Mouse (Mus musculus): ENCODE results near the gene Rps3. TPM values are rescaled to one million over a fixed set of nuclear protein-coding genes. Genes with fewer than 3 reads are reported as not detected.

Gene Rps3
- polyA plus RNA-seq, 2 experiments = 661 to 811 TPM

GRCm38 (mm10) chr7:99432248-99432647 is 51.3 kb downstream of the Rps3 start:
- Histone ChIP-seq H3K27ac (no peak overlapping the region), H3K4me3 (ENCODE audit: insufficient read depth in 1 of 2, low read depth in 2 of 2, low read length in 2 of 2) (no peak overlapping the region), H3K9ac (replicated peaks) (no peak overlapping the region), H3K36me3 (replicated peaks; ENCODE audit: control insufficient read depth, insufficient read depth, low read depth) (no peaks in the 10 kb centered on the region), H3K9me3 (ENCODE audit: control insufficient read depth, low read length) (no peaks in the 10 kb centered on the region), H3K4me1 (replicated peaks; ENCODE audit: control insufficient read depth in 2 of 2, insufficient read depth in 2 of 2, low read length in 1 of 2) (peaks cover 0 to 4% of the 10 kb centered on the region in 2 experiments; a peak in 1 of 4 replicates), H3K4me2 (ENCODE audit: low read depth) (no peak overlapping the region), H3K27me3 (ENCODE audit: control insufficient read depth, insufficient read depth, low read length) (no peaks in the 10 kb centered on the region)
- TF ChIP-seq EP300 (IDR thresholded peaks at IDR 0.05; ENCODE audit: low read depth) (no peak), CTCF (IDR thresholded peaks at IDR 0.05; ENCODE audit: low read depth) (no peak)
- 53% methylated on average over 14 of the region's 14 CpGs for WGBS (ENCODE audit: insufficient replicate concordance)
- no peak for DNase-seq (ENCODE audit: low read depth in 3 of 3, low spot score in 3 of 3)
- no peak for ATAC-seq (ENCODE audit: insufficient read depth)

GRCm38 (mm10) chr7:99430246-99430645 is 53.3 kb downstream of the Rps3 start:
- Histone ChIP-seq H3K27me3 (ENCODE audit: control insufficient read depth, insufficient read depth, low read length) (no peaks in the 10 kb centered on the region), H3K4me1 (replicated peaks; ENCODE audit: control insufficient read depth in 2 of 2, insufficient read depth in 2 of 2, low read length in 1 of 2) (peaks cover 0 to 4% of the 10 kb centered on the region in 2 experiments; a peak in 1 of 4 replicates), H3K36me3 (replicated peaks; ENCODE audit: control insufficient read depth, insufficient read depth, low read depth) (no peaks in the 10 kb centered on the region), H3K4me3 (ENCODE audit: insufficient read depth in 1 of 2, low read depth in 2 of 2, low read length in 2 of 2) (no peak overlapping the region), H3K9me3 (ENCODE audit: control insufficient read depth, low read length) (no peaks in the 10 kb centered on the region), H3K4me2 (ENCODE audit: low read depth) (no peak overlapping the region), H3K9ac (replicated peaks) (no peak overlapping the region), H3K27ac (no peak overlapping the region)
- TF ChIP-seq CTCF (IDR thresholded peaks at IDR 0.05; ENCODE audit: low read depth) (no peak), EP300 (IDR thresholded peaks at IDR 0.05; ENCODE audit: low read depth) (no peak)
- ATAC-seq (ENCODE audit: insufficient read depth) = no peak
- WGBS (ENCODE audit: insufficient replicate concordance) = 61% methylated on average over 11 of the region's 11 CpGs
- no peak for DNase-seq (ENCODE audit: low read depth in 3 of 3, low spot score in 3 of 3)

- no peak overlapping the region for H3K4me3 ChIP-seq (ENCODE audit: insufficient read depth in 1 of 2, low read depth in 2 of 2, low read length in 2 of 2)
- no peaks in the 10 kb centered on the region for H3K9me3 ChIP-seq (ENCODE audit: control insufficient read depth, low read length)
- no peaks in the 10 kb centered on the region for H3K27me3 ChIP-seq (ENCODE audit: control insufficient read depth, insufficient read depth, low read length)
- no peak overlapping the region for H3K9ac ChIP-seq (replicated peaks)
- H3K4me2 ChIP-seq (ENCODE audit: low read depth) = no peak overlapping the region
- ATAC-seq (ENCODE audit: insufficient read depth) = no peak
- H3K4me1 ChIP-seq (replicated peaks; ENCODE audit: control insufficient read depth in 2 of 2, insufficient read depth in 2 of 2, low read length in 1 of 2) = peaks cover 0 to 4% of the 10 kb centered on the region in 2 experiments; a peak in 1 of 4 replicates
- H3K36me3 ChIP-seq (replicated peaks; ENCODE audit: control insufficient read depth, insufficient read depth, low read depth) = no peaks in the 10 kb centered on the region
- DNase-seq (ENCODE audit: low read depth in 3 of 3, low spot score in 3 of 3) = no peak
- WGBS (ENCODE audit: insufficient replicate concordance) = 70% methylated on average over 6 of the region's 6 CpGs
- H3K27ac ChIP-seq = no peak overlapping the region
- TF ChIP-seq EP300 (IDR thresholded peaks at IDR 0.05; ENCODE audit: low read depth) (no peak), CTCF (IDR thresholded peaks at IDR 0.05; ENCODE audit: low read depth) (no peak)
These were observed 53.8 kb downstream of the Rps3 start for GRCm38 (mm10) chr7:99429786-99430185.

- no peaks in the 10 kb centered on the region for H3K27me3 ChIP-seq (ENCODE audit: control insufficient read depth, insufficient read depth, low read length)
- no peak overlapping the region for H3K9ac ChIP-seq (replicated peaks)
- no peak overlapping the region for H3K4me2 ChIP-seq (ENCODE audit: low read depth)
- 19% methylated on average over 5 of the region's 5 CpGs for WGBS (ENCODE audit: insufficient replicate concordance)
- ATAC-seq (ENCODE audit: insufficient read depth) = no peak
- H3K9me3 ChIP-seq (ENCODE audit: control insufficient read depth, low read length) = no peaks in the 10 kb centered on the region
- 0 out of 4 replicates have a peak, but pooled peaks cover 0 to 2% of the 10 kb centered on the region in 2 experiments for H3K4me1 ChIP-seq (replicated peaks; ENCODE audit: control insufficient read depth in 2 of 2, insufficient read depth in 2 of 2, low read length in 1 of 2)
- H3K36me3 ChIP-seq (replicated peaks; ENCODE audit: control insufficient read depth, insufficient read depth, low read depth) = no peaks in the 10 kb centered on the region
- TF ChIP-seq EP300 (IDR thresholded peaks at IDR 0.05; ENCODE audit: low read depth) = no peak
- no peak for TF ChIP-seq CTCF (IDR thresholded peaks at IDR 0.05; ENCODE audit: low read depth)
- no peak for DNase-seq (ENCODE audit: low read depth in 3 of 3, low spot score in 3 of 3)
- H3K4me3 ChIP-seq (ENCODE audit: insufficient read depth in 1 of 2, low read depth in 2 of 2, low read length in 2 of 2) = no peak overlapping the region
- H3K27ac ChIP-seq = no peak overlapping the region
These were observed 54.7 kb downstream of the Rps3 start for GRCm38 (mm10) chr7:99428836-99429235.

- Histone ChIP-seq H3K9ac (replicated peaks) (no peak overlapping the region), H3K9me3 (ENCODE audit: control insufficient read depth, low read length) (no peaks in the 10 kb centered on the region), H3K27me3 (ENCODE audit: control insufficient read depth, insufficient read depth, low read length) (no peaks in the 10 kb centered on the region), H3K27ac (no peak overlapping the region), H3K36me3 (replicated peaks; ENCODE audit: control insufficient read depth, insufficient read depth, low read depth) (no peaks in the 10 kb centered on the region), H3K4me1 (replicated peaks; ENCODE audit: control insufficient read depth in 2 of 2, insufficient read depth in 2 of 2, low read length in 1 of 2) (0 out of 4 replicates have a peak, but pooled peaks cover 0 to under 1% of the 10 kb centered on the region in 2 experiments), H3K4me3 (ENCODE audit: insufficient read depth in 1 of 2, low read depth in 2 of 2, low read length in 2 of 2) (no peak overlapping the region), H3K4me2 (ENCODE audit: low read depth) (no peak overlapping the region)
- WGBS (ENCODE audit: insufficient replicate concordance) = 60% methylated on average over 3 of the region's 3 CpGs
- TF ChIP-seq EP300 (IDR thresholded peaks at IDR 0.05; ENCODE audit: low read depth) (no peak), CTCF (IDR thresholded peaks at IDR 0.05; ENCODE audit: low read depth) (no peak)
- DNase-seq (ENCODE audit: low read depth in 3 of 3, low spot score in 3 of 3) (no peak), ATAC-seq (ENCODE audit: insufficient read depth) (no peak)
These were observed 55.6 kb downstream of the Rps3 start for GRCm38 (mm10) chr7:99427987-99428386.

Other genes with a start within 250 kb of the Rps3 start
- gene Mogat2, start 245.1 kb downstream of the Rps3 start, polyA plus RNA-seq (2012; rRNA removed) = 13.5 and 15.4 TPM in 2 replicates
- gene Mogat2, start 245.1 kb downstream of the Rps3 start, polyA plus RNA-seq (2014; fragmentation: Nextera tagmentation; extraction: Ambion mirVana) = 30.3 and 32.9 TPM in 2 replicates
- 0.01 and 0.09 TPM in 2 replicates for gene Map6, start 216.3 kb downstream of the Rps3 start, polyA plus RNA-seq (2012; rRNA removed)
- gene Map6, start 216.3 kb downstream of the Rps3 start, polyA plus RNA-seq (2014; fragmentation: Nextera tagmentation; extraction: Ambion mirVana) = 0.05 TPM in 1 of 2 replicates, not detected in the other
- 34.5 and 34.9 TPM in 2 replicates for gene Serpinh1, start 130.5 kb downstream of the Rps3 start, polyA plus RNA-seq (2012; rRNA removed)
- gene Serpinh1, start 130.5 kb downstream of the Rps3 start, polyA plus RNA-seq (2014; fragmentation: Nextera tagmentation; extraction: Ambion mirVana) = 23.3 and 23.4 TPM in 2 replicates
- 0.81 and 0.90 TPM in 2 replicates for gene Gdpd5, start 102.3 kb downstream of the Rps3 start, polyA plus RNA-seq (2012; rRNA removed)
- gene Gdpd5, start 102.3 kb downstream of the Rps3 start, polyA plus RNA-seq (2014; fragmentation: Nextera tagmentation; extraction: Ambion mirVana) = 0.85 and 0.94 TPM in 2 replicates
- 0.09 and 0.12 TPM in 2 replicates for gene Klhl35, start 17.7 kb downstream of the Rps3 start, polyA plus RNA-seq (2012; rRNA removed)
- gene Klhl35, start 17.7 kb downstream of the Rps3 start, polyA plus RNA-seq (2014; fragmentation: Nextera tagmentation; extraction: Ambion mirVana) = 0.09 and 0.38 TPM in 2 replicates
- gene Arrb1, start 51.7 kb upstream of the Rps3 start, polyA plus RNA-seq (2012; rRNA removed) = 234 and 235 TPM in 2 replicates
- 30.1 and 36.4 TPM in 2 replicates for gene Arrb1, start 51.7 kb upstream of the Rps3 start, polyA plus RNA-seq (2014; fragmentation: Nextera tagmentation; extraction: Ambion mirVana)
- gene Tpbgl, start 143.4 kb upstream of the Rps3 start, polyA plus RNA-seq (2012; rRNA removed) = 0.12 and 0.13 TPM in 2 replicates
- gene Tpbgl, start 143.4 kb upstream of the Rps3 start, polyA plus RNA-seq (2014; fragmentation: Nextera tagmentation; extraction: Ambion mirVana) = 0.14 and 0.24 TPM in 2 replicates
- 0.08 and 0.12 TPM in 2 replicates for gene Slco2b1, start 227.6 kb upstream of the Rps3 start, polyA plus RNA-seq (2012; rRNA removed)
- 0.11 and 0.13 TPM in 2 replicates for gene Slco2b1, start 227.6 kb upstream of the Rps3 start, polyA plus RNA-seq (2014; fragmentation: Nextera tagmentation; extraction: Ambion mirVana)
- gene Olfr520, start 246.5 kb upstream of the Rps3 start, polyA plus RNA-seq (2012; rRNA removed) = not detected in 2 replicates
- not detected in 2 replicates for gene Olfr520, start 246.5 kb upstream of the Rps3 start, polyA plus RNA-seq (2014; fragmentation: Nextera tagmentation; extraction: Ambion mirVana)

Data from liver, embryonic 14.5 days (tissue).